Mouse (Mus musculus) CH12.LX (cell line): ENCODE measurements around the gene Mlec. TPM values are rescaled to one million over a fixed set of nuclear protein-coding genes. Genes with fewer than 3 reads are reported as not detected.

Experiments
- DNase-seq: peaks from one replicate; pipeline ENCODE4 v3.0.0-alpha.2; 2013; ENCODE audit errors: extremely low read depth
- H3K27ac ChIP-seq: 2 replicates; pipeline ENCODE4 v1.5.1; 2012; ENCODE audit warnings: low read depth, mild to moderate bottlenecking, control low read depth, moderate library complexity; ENCODE audit not compliant: insufficient read depth
- H3K27me3 ChIP-seq: replicated peaks from 2 replicates; pipeline ENCODE3; 2012; ENCODE audit warnings: inconsistent platforms
- H3K36me3 ChIP-seq, 2 experiments: replicated peaks in 1 of 2; 2 replicates each; pipeline versions ENCODE3 to v1.6.1; 2012; ENCODE audit warnings: inconsistent platforms in 1 of 2, low read length in 1 of 2, mild to moderate bottlenecking in 1 of 2, mixed read lengths in 1 of 2, moderate library complexity in 1 of 2; ENCODE audit not compliant: control insufficient read depth in 1 of 2, insufficient read depth in 1 of 2
- H3K4me1 ChIP-seq, 2 experiments: 2 replicates each; pipeline ENCODE4 v1.6.1; 2012; ENCODE audit warnings: inconsistent platforms in 1 of 2, moderate library complexity in 1 of 2; ENCODE audit not compliant: insufficient read depth in 2 of 2, control insufficient read depth in 1 of 2
- H3K4me2 ChIP-seq: 2 replicates; pipeline ENCODE4 v1.6.1; 2012; ENCODE audit warnings: low read depth, mild to moderate bottlenecking, control low read depth; ENCODE audit not compliant: poor library complexity, insufficient read depth, severe bottlenecking
- H3K4me3 ChIP-seq, 3 experiments: fragments of 150-350 bp in 1 of 3; sonication (generic) in 1 of 3; replicated peaks in 1 of 3; 2 replicates each; pipeline versions ENCODE3 to v1.5.1; 2011 to 2012; ENCODE audit warnings: low read depth in 2 of 3, low read length in 2 of 3, mild to moderate bottlenecking in 2 of 3, moderate library complexity in 2 of 3, control low read depth in 1 of 3, improper control_type of control experiment in 1 of 3, inconsistent platforms in 1 of 3, mixed read lengths in 1 of 3; ENCODE audit not compliant: poor library complexity in 1 of 3
- H3K79me2 ChIP-seq: replicated peaks from 2 replicates; pipeline ENCODE4 v1.6.1; 2012; ENCODE audit warnings: mild to moderate bottlenecking, moderate library complexity; ENCODE audit not compliant: control insufficient read depth, poor library complexity, insufficient read depth, severe bottlenecking; ENCODE audit errors: extremely low read depth
- H3K9ac ChIP-seq: 2 replicates; pipeline ENCODE4 v1.6.1; 2012; ENCODE audit warnings: low read depth, mild to moderate bottlenecking, control low read depth, moderate library complexity; ENCODE audit not compliant: insufficient read depth
- H3K9me3 ChIP-seq: replicated peaks from 2 replicates; pipeline ENCODE3; 2012; ENCODE audit warnings: low read length, inconsistent platforms, mixed read lengths
- BHLHE40 ChIP-seq: IDR thresholded peaks from 2 replicates; pipeline ENCODE4 v1.6.1; 2011; ENCODE audit warnings: mild to moderate bottlenecking, low read depth, low read length, improper control_type of control experiment
- CHD1 ChIP-seq: IDR thresholded peaks from 2 replicates; pipeline ENCODE4 v1.6.1; 2012; ENCODE audit warnings: low read depth, low read length, improper control_type of control experiment, inconsistent platforms
- CTCF ChIP-seq, 2 experiments: IDR thresholded peaks in 1 of 2; conservative IDR thresholded peaks in 1 of 2; 2 replicates each; pipeline ENCODE4 v1.5.1; 2011 to 2012; ENCODE audit warnings: low read depth in 2 of 2, low read length in 2 of 2, improper control_type of control experiment in 1 of 2, inconsistent platforms in 1 of 2, mild to moderate bottlenecking in 1 of 2, moderate library complexity in 1 of 2
- E2F4 ChIP-seq: IDR thresholded peaks from 2 replicates; pipeline ENCODE4 v1.6.1; 2011; ENCODE audit warnings: low read depth, low read length, improper control_type of control experiment; ENCODE audit not compliant: insufficient replicate concordance
- EP300 ChIP-seq: IDR thresholded peaks from 2 replicates; pipeline ENCODE4 v1.6.1; 2011; ENCODE audit warnings: low read length, improper control_type of control experiment
- ETS1 ChIP-seq: conservative IDR thresholded peaks from 2 replicates; pipeline ENCODE4 v1.6.1; 2012; ENCODE audit warnings: low read depth, mild to moderate bottlenecking, inconsistent platforms, low read length, improper control_type of control experiment, moderate library complexity
- GABPA ChIP-seq: IDR thresholded peaks from 2 replicates; pipeline ENCODE4 v1.6.1; 2012; ENCODE audit warnings: low read depth, low read length, improper control_type of control experiment, inconsistent platforms; ENCODE audit not compliant: insufficient replicate concordance
- IRF4 ChIP-seq: IDR thresholded peaks from 2 replicates; pipeline ENCODE4 v1.6.1; 2014; ENCODE audit warnings: low read depth, mild to moderate bottlenecking, inconsistent platforms, low read length, improper control_type of control experiment
- JUN ChIP-seq: IDR thresholded peaks from 2 replicates; pipeline ENCODE4 v1.6.1; 2011; ENCODE audit warnings: low read depth, mild to moderate bottlenecking, low read length, improper control_type of control experiment, moderate library complexity; ENCODE audit not compliant: insufficient read depth
- JUND ChIP-seq: conservative IDR thresholded peaks from 2 replicates; pipeline ENCODE4 v1.6.1; 2011; ENCODE audit warnings: low read depth, low read length, improper control_type of control experiment
- KAT2A ChIP-seq: IDR thresholded peaks from 2 replicates; pipeline ENCODE4 v1.6.1; 2012; ENCODE audit warnings: low read length, improper control_type of control experiment, inconsistent platforms; ENCODE audit not compliant: insufficient replicate concordance
- MAFK ChIP-seq: IDR thresholded peaks from 2 replicates; pipeline ENCODE4 v1.6.1; 2011; ENCODE audit warnings: low read length, improper control_type of control experiment; ENCODE audit not compliant: insufficient replicate concordance
- MAX ChIP-seq: IDR thresholded peaks from 2 replicates; pipeline ENCODE4 v1.6.1; 2011; ENCODE audit warnings: low read length, improper control_type of control experiment
- MAZ ChIP-seq: IDR thresholded peaks from 2 replicates; pipeline ENCODE4 v1.6.1; 2012; ENCODE audit warnings: low read depth, mild to moderate bottlenecking, inconsistent platforms, low read length, improper control_type of control experiment, moderate library complexity
- MEF2A ChIP-seq: IDR thresholded peaks from 2 replicates; pipeline ENCODE4 v1.6.1; 2014; ENCODE audit warnings: low read depth, mild to moderate bottlenecking, inconsistent platforms, low read length, improper control_type of control experiment, borderline replicate concordance
- MXI1 ChIP-seq: IDR thresholded peaks from 2 replicates; pipeline ENCODE4 v1.6.1; 2011; ENCODE audit warnings: mild to moderate bottlenecking, low read depth, low read length, improper control_type of control experiment
- MYC ChIP-seq: IDR thresholded peaks from 2 replicates; pipeline ENCODE4 v1.6.1; 2011; ENCODE audit warnings: low read depth, mild to moderate bottlenecking, improper control_type of control experiment, low read length
- NRF1 ChIP-seq: IDR thresholded peaks from 2 replicates; pipeline ENCODE4 v1.6.1; 2014; ENCODE audit warnings: low read depth, mild to moderate bottlenecking, inconsistent platforms, low read length, improper control_type of control experiment, moderate library complexity
- PAX5 ChIP-seq: IDR thresholded peaks from 2 replicates; pipeline ENCODE4 v1.6.1; 2012; ENCODE audit warnings: low read length, inconsistent platforms, mixed read lengths
- POLR2A ChIP-seq: IDR thresholded peaks from 2 replicates; pipeline ENCODE4 v1.6.1; 2011; ENCODE audit warnings: low read depth, mild to moderate bottlenecking, improper control_type of control experiment, low read length
- POLR2AphosphoS2 ChIP-seq: IDR thresholded peaks from 2 replicates; pipeline ENCODE4 v1.6.1; 2011; ENCODE audit warnings: low read depth, low read length, improper control_type of control experiment
- RAD21 ChIP-seq: IDR thresholded peaks from 2 replicates; pipeline ENCODE4 v1.6.1; 2011; ENCODE audit warnings: low read depth, mild to moderate bottlenecking, low read length, improper control_type of control experiment, moderate library complexity
- RCOR1 ChIP-seq: conservative IDR thresholded peaks from 2 replicates; pipeline ENCODE4 v1.6.1; 2012; ENCODE audit warnings: low read depth, mild to moderate bottlenecking, inconsistent platforms, low read length, improper control_type of control experiment
- SIN3A ChIP-seq: IDR thresholded peaks from 2 replicates; pipeline ENCODE4 v1.6.1; 2012; ENCODE audit warnings: low read length, improper control_type of control experiment, inconsistent platforms
- SMC3 ChIP-seq: IDR thresholded peaks from 2 replicates; pipeline ENCODE4 v1.6.1; 2011; ENCODE audit warnings: low read depth, low read length, improper control_type of control experiment
- TBP ChIP-seq: conservative IDR thresholded peaks from 2 replicates; pipeline ENCODE4 v1.6.1; 2011; ENCODE audit warnings: low read depth, low read length, improper control_type of control experiment
- TCF12 ChIP-seq: IDR thresholded peaks from 2 replicates; pipeline ENCODE4 v1.6.1; 2014; ENCODE audit warnings: low read depth, mild to moderate bottlenecking, inconsistent platforms, low read length, improper control_type of control experiment
- UBTF ChIP-seq: IDR thresholded peaks from 2 replicates; pipeline ENCODE4 v1.6.1; 2012; ENCODE audit warnings: low read depth, mild to moderate bottlenecking, inconsistent platforms, low read length, improper control_type of control experiment, moderate library complexity
- USF2 ChIP-seq: conservative IDR thresholded peaks from 2 replicates; pipeline ENCODE4 v1.6.1; 2011; ENCODE audit warnings: low read depth, low read length, improper control_type of control experiment
- ZKSCAN1 ChIP-seq: IDR thresholded peaks from 2 replicates; pipeline ENCODE4 v1.6.1; 2012; ENCODE audit warnings: low read depth, inconsistent platforms, low read length, improper control_type of control experiment, borderline replicate concordance
- ZMIZ1 ChIP-seq: IDR thresholded peaks from 2 replicates; pipeline ENCODE4 v1.6.1; 2012; ENCODE audit warnings: low read depth, mild to moderate bottlenecking, inconsistent platforms, low read length, improper control_type of control experiment
- ZNF384 ChIP-seq: IDR thresholded peaks from 2 replicates; pipeline ENCODE4 v1.6.1; 2012; ENCODE audit warnings: low read depth, low read length, improper control_type of control experiment, inconsistent platforms
- dilution Hi-C: fragments of 300-500 bp; cut with MboI; formaldehyde crosslinking; loops from 2 replicates; pipeline ENCODE4 v1.14.3; 2020; ENCODE audit warnings: low sequenced_read_pairs; ENCODE audit not compliant: extremely low pct_unique_long_range_greater_than_20kb, extremely low pct_ligation_motif_present
- in situ Hi-C: fragments of 300-500 bp; cut with MboI; formaldehyde crosslinking; loops from 3 replicates; pipeline ENCODE4 v1.14.3; 2019; ENCODE audit warnings: low sequenced_read_pairs, low pct_ligation_motif_present, low pct_unique_long_range_greater_than_20kb, mixed read lengths
- polyA plus RNA-seq: library from polyadenylated mRNA; unstranded; fragments of >175 nt; gene quantifications from 2 replicates; pipeline ENCODE4 v1.2.1, GENCODE M21; 2012; ENCODE audit warnings: low read depth; ENCODE audit not compliant: insufficient read length
- total RNA-seq, 2 experiments: library from RNA; depleted of rRNA; stranded (reverse); fragments of 300-350 nt in 1 of 2; fragments of >200 nt in 1 of 2; gene quantifications; 2 replicates each; pipeline ENCODE4 v1.2.3; 2012 to 2014

The Mlec gene
- total and polyA plus RNA-seq, 3 experiments = 101 to 143 (median 128) TPM

DNA sequence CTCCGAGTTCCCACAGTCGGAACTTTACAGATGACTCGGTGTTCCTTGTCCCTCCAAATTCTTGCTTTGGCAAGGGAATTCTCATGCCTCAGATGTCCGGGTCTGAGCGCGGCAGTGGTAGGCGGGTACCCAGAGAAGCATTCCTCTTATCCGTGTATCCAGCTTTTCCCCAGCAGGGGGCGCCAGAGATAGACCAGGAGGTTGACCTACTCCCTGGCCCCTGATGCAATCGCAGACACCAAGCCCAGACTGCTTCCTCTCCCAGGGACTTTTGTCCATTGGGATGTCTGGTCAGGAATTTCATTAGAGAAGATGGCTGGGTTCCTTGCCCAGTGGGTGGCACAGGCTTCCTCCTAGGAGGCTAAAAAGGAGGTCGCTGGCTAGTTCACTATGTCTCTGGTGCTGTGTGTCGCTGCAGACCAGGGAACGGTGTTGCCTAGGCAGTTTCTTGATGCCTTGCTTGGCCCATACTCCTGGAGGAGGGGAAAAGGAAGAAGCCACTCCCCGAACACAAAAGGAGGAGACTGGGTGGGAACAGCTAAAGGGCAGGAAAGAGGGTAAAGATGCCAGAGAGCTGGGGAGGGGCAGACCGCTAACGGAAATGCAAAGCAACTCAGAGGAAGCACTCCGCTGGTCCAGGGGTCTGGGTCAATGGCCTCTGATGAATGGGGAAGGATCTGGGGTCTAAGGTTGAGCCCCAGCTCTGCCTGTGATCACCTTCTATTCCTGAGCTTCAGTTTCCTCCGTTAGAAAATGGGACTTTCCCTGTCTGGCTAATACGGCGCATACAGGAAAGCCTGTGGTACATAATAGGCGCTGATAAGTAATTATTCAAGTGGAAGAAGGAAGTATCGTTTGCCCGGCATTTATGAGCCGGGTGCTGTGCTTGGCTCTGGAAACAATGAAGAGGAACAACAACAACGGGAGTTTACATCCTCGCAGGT, 29.5 kb upstream of the Mlec start (continued):
- TF ChIP-seq MYC (peak; percentile 58; the same call in 1 of the 2 replicates), E2F4 (no peak), POLR2A (peak; percentile 60), IRF4 (0 out of 2 replicates have a peak, but pooled peaks have one; percentile 18), ZMIZ1 (no peak), MAZ (0 out of 2 replicates have a peak, but pooled peaks have one; percentile 43), GABPA (no peak), MAX (peak; percentile 25; the same call in 1 of the 2 replicates), CHD1 (no peak), BHLHE40 (no peak), MEF2A (peak; percentile 9; the same call in 1 of the 2 replicates), SMC3 (peak; percentile 64), NRF1 (0 out of 2 replicates have a peak, but pooled peaks have one; percentile 8), MAFK (no peak), JUN (no peak), EP300 (no peak), PAX5 (no peak), ZNF384 (no peak)
- TF ChIP-seq, all 38 proteins: peak for 14

DNA sequence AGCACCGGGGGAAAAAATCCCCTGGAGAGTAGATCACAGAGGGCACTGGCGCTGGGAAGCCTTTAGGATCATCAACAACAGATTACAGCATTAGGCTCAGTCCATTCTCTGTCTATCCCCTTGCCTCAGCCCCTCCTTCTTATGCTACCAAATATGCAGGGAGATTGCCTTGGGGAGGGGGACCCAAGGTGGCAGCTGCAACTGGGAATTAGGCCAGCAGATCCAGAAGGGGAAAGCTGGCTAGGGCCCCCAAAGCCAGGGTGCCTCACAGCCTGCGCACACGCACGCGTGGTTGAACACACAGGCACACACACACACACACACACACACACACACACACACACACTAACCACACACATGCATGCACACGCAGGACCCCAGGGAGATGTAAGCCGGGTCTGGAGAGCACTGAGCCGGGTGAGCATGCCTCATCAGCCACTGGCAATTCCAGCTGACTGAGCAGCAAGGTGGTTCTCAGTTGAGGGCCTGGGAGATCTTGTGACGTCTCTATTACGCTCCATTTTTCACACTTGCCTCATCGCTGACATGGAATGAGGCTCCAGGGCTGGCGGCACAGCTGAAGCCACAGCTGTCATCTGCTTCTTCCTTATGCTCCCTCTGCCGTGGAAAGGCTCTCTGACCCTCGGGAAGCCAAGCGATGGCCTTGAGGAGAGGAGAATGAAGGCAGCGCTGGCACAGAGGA, 28.5 kb upstream of the Mlec start:
- in situ Hi-C loops (no loop called here), dilution Hi-C loops (no loop called here)
- Histone ChIP-seq H3K36me3 (no peaks in the 10 kb centered on the region), H3K27me3 (peaks cover 35% of the 10 kb centered on the region), H3K9ac (peak overlapping the region; percentile 62), H3K4me3 (peak overlapping the region in 2 of 3 experiments; percentile 44 to 50), H3K27ac (0 out of 2 replicates have a peak overlapping the region, but pooled peaks have one; percentile 23), H3K4me2 (peak overlapping the region; percentile 80), H3K79me2 (no peaks in the 10 kb centered on the region), H3K9me3 (peaks cover 3% of the 10 kb centered on the region), H3K4me1 (peaks cover 10 to 31% of the 10 kb centered on the region in 2 experiments)
- DNase-seq = peak; percentile 60
- 0 out of 2 replicates have a peak, but pooled peaks have one; percentile 35 for TF ChIP-seq IRF4
- TF ChIP-seq E2F4 = no peak
- TF ChIP-seq RAD21 = no peak
- TF ChIP-seq CHD1 = no peak
- TF ChIP-seq KAT2A = no peak
- TF ChIP-seq JUND = no peak
- TF ChIP-seq SIN3A = 0 out of 2 replicates have a peak, but pooled peaks have one; percentile 35
- TF ChIP-seq RCOR1 = no peak
- peak; percentile 77 for TF ChIP-seq BHLHE40
- no peak; the same call in 1 of the 2 replicates for TF ChIP-seq EP300
- TF ChIP-seq MAX = peak; percentile 78
- TF ChIP-seq POLR2AphosphoS2 = no peak
- TF ChIP-seq UBTF = no peak
- peak; percentile 50; the same call in 1 of the 2 replicates for TF ChIP-seq ETS1
- peak; percentile 60; the same call in 1 of the 2 replicates for TF ChIP-seq MXI1
- TF ChIP-seq ZKSCAN1 = no peak
- TF ChIP-seq TBP = no peak
- TF ChIP-seq CTCF (conservative IDR thresholded peaks at IDR 0.05 in 1 of 2, IDR thresholded peaks at IDR 0.05 in 1 of 2; ENCODE audit: low read depth in 2 of 2, low read length in 2 of 2) = no peak
- TF ChIP-seq TCF12 = no peak
- peak; percentile 64 for TF ChIP-seq NRF1
- TF ChIP-seq POLR2A = no peak
- no peak for TF ChIP-seq USF2
- no peak for TF ChIP-seq ZMIZ1
- no peak for TF ChIP-seq GABPA
